Mouse (Mus musculus) layer of hippocampus, adult 9-10 months (tissue): Measurements from ENCODE around the gene Jag2.

ENCODE experiments used
- DNase-seq: peaks from one replicate; pipeline ENCODE4 v3.0.0; 2022; ENCODE audit warnings: low spot score

Gene Jag2

DNA sequence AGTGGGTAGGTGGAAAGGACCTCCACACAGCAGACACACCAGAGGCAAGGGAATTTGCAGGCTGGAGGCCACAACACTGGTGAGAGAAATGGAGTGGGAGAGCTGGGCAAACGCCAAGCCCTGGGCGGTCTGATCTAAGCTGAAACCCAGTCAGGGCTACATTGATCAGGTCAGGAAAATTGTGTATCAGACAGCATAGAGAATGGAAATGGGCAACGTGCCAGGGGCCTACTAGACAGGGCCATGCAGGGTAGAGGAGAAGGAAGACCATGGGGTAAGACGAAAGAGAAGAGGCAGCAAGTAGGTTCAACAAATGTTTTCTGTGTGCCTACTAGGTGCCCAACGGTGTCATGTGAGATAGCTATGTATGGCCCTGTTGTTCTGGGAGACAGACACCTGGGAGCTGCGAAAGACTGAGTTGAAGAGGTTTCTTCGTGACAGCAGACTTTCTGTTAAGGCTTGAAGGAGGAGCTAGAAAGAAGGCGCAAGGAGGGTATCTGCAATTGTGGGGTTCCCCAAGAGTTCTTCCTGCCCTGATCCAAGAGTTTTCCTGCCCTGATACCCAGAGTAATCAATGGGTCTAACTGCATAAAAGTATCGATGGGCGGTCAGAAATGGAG lies 11.7 kb upstream of the Jag2 start:
- DNase-seq: no peak

DNA sequence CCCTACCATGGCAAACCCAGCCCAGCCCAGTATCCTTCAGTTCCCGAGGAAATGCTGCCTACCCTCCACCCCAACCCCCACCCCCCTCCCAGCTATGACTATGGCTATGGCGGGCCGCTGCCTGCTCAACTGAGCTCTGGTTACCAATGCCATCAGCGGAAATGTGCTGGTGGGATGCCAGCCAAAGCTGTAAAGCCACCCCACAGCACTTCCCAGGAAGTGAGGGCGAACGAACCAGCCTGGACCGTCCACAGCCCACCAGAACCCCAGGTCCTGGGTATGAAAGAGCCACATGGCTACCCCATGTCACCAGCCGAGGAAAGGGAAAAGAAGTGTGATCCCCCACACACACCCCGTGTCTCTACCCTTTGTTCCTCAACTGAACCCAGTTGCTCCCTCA lies 11.1 kb upstream of the Jag2 start:
- DNase-seq: no peak

DNA sequence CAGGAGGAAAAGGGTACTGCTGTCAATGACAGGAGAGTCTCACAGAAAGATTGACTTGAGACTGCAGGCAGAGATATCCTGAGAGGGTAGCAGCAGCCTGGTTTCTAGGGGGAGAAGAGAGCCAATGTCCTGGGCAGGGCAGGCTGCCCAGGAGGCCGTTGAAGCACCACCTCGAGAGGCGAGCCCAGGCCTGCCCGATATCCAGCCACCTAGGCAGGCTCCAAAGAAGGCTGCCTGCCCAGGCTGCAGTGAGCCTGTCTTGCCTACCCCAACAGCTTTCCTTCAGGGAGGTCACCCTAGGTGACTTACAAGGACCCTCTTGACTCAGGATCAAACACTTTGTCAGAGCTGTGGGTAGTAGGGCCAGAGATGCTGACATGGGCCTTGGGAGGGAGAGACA lies 10.7 kb upstream of the Jag2 start:
- no peak for DNase-seq

DNA sequence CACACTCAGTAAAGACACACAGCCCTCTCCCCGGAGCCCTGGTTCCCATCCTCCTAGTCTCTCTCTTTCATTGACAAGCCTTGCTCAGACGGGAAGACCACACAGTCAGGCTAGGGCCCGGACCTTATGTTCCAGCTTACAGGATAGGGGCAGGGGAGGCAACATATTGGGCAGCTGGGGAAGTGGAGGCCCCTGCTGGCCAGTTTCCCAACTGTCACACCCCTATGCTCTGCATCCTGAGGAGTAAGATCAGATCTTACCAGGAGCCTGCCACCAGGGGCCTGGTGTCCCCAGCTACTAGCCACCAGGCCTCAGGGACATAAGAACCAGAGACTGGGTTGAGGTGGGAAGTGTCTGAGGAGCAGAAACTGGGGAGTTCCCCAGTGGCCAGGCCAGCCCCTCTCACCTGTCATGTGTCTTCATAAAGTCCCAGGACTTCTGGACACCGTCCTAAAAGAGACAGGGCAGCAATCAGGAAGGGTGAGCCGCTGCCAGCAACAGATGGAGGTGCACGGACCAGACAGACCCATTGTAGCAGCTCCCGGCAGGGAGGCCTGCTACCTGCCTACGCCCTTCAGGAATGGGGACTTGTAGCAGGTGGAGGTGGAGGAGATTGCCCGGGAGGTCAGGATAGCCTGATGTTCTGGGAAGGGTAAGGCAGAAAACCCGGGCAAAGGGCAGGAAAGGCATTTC lies 9.4 kb upstream of the Jag2 start:
- no peak for DNase-seq

DNA sequence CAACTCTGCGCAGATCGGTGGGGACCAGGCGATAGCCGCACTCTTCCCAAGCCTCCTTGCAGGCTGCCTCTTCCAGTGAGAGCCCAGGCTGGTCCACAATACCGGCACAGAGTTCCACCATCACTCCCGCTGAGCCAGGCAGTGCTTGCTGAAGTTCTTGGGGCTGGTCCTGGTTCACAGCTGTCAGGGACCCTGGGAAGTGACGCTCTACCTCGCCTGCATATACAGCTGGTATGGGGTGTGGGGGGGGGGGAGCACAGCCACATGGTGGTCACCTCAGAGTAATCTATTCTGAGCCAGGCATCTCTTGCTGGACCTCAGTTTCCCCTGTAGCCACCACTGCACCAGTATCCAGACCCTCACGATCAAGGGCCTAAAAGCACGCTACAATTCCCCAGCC lies 8.8 kb upstream of the Jag2 start:
- no peak for DNase-seq

DNA sequence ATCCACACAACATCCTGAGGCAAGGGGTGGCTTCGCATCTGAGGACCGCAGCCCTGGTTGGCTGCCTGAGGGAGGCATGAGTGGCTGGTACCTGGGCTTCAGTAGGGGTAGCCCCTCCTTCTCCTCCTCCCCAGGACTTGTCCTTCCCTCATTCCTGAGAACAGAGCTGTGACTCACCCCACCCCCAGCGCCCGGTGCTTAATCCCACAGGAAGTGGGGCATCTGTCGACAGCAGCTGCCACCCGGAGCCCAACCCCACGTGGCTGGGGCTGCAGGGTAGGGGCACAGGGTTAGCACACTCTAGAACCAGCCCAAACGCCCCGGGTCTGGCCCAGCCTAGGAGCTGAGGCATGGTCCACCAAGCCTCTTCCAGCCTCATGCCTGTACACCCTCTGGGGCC lies 8.3 kb upstream of the Jag2 start:
- DNase-seq: no peak

DNA sequence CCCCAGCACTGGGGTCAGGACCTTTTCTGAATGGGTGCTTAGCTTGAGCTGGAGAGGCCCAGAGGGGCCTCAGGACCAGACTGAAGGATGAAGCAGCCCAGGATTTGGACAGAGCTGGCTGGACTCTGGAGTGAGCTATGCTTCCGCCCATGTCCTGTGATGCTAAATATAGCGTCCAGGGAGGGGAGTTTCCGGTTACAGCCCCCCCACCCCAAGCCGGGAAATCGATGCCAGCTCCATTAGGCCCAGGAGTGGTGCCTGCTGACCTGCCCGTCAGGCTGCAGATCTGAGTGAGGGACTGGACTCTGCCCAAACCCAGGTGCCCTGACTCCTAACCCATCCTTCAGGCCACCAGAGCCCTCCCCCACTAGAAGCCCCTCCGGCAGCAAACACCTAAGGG lies 3.1 kb upstream of the Jag2 start:
- DNase-seq: no peak

DNA sequence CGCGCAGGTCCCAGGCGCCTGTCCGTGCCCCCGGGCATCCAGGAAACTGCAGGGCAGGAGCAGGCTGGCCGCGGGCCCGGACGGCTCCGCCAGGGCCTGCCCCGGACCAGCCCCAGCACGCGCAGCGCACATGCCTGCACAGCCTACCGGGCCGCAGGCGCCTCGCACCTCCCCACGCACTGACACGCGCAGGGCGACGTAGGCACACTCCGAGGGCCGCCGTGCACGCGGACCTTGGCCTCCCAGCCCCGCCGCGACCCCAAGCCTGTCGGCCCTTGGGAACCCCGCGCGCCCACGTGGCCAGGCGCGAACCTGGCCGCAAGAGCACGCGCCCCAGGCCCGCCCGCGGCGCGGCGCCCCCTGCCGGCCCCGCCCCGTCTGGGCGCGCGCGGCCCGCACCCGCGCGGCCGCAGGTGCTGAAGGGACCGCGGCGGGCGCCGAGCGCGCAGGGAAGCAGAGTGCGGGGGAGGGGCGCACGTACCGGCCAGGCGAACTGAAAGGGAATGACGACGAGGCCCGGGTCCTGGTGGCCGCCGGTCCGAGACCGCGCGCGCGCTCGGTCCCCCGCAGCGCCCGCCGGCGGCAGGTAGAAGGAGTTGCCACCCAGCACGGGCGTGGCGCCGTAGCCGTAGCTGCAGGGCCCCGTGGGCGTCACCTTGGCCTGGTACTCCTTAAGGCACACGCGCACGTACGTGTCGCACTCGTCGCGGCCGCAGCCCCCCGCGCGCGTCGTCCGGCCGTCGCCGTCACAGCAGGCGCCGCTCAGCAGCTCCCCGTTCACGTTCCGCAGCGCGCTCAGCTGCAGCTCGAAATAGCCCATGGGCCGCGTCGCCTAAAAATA lies 955 bp downstream of the Jag2 start:
- no peak for DNase-seq

DNA sequence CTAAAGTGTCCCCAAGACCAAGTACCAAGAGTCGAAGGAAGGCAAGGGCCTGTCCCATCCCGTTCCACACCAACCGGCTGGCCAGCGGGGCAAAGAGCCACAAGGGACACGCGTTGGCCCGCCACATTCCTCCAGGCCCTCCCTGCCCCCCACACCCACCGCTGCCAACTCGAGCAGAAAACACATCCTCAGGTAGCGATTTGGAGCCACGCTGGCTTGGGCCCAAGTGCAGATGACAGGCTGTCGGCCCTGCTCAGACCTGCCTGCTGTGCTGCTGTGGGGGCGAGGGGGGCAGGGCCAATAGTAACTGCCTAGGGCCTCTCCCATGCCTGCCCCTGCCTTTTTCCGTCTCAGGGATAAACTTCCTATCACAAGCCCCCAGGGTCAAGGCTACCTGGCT lies 2.3 kb downstream of the Jag2 start:
- no peak for DNase-seq

DNA sequence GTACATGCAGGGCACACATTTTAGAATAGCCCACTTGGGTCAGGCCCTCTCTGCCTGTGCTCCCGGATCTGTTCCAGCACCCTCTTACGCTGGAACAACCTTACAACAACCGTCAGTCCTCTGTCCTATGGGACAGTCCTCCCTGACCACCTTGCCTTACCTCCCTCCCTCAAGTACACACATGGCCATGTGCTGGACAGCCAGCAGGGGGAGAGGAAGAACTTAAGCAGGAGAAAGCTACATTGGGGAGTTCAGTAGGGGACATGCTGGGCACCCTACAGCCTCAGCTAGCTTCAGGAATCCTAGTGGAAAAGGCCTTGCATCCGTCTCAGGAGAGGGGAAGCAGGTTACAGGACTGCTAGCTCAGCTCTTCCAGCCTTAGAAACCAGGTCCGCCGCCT lies 3.6 kb downstream of the Jag2 start:
- no peak for DNase-seq

DNA sequence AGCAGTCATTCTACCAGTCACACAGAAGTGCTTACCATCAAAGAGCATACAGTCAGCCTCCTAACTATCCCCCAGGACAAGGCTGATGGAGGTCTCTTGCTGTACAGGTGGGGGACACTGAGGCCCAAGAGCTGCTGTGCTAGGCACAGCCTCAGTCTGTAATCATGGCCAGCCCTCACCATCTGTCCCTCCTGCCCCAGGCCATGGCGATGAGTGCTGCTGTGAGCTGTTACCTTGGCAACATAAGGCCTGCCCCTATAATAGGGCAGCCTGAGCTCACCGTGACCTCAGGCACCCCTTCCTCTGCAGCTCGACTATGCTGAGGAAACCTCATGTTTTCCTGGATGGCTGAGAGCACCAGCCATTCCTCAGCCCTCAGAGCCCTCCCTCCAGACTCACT lies 7.0 kb downstream of the Jag2 start:
- DNase-seq: no peak

DNA sequence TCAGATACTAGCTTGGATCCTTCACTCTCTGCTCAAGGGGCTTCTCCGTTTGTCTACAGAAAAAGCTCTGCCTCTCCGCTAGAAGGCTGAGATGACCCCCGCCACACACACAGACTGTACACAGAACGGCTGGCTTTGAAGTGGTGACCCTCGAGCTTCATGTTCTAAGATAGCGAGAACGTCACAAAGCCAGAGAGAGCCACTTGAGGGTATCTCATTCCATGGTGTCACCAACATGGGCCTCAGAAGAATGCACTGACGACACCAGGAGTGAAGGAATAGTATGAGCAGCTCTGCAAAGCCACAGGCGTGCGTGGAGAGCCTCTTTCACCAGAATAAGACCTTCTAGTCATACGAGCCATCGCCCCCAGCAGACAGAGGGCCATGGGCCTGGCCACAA lies 8.1 kb downstream of the Jag2 start:
- no peak for DNase-seq

DNA sequence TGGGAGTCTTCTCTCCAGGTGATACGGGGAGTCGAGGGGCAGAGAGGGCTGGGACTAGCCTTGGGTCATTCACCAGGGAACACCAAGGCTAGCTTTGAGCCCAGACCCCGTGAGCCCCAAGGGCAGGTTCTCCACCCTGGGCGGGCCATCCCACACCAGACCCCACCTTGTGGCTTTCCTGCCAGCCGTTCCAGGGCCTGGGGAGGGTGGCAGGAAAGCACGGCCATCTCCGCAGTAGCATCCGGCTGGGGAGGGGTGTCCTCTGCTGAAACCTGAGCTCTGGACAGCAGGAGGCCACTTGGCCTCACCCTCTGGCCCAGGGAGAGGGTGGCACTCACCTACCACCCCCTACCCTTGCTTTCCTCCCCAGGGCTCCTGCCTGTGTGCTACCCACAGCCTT lies 11.7 kb downstream of the Jag2 start:
- DNase-seq: no peak

DNA sequence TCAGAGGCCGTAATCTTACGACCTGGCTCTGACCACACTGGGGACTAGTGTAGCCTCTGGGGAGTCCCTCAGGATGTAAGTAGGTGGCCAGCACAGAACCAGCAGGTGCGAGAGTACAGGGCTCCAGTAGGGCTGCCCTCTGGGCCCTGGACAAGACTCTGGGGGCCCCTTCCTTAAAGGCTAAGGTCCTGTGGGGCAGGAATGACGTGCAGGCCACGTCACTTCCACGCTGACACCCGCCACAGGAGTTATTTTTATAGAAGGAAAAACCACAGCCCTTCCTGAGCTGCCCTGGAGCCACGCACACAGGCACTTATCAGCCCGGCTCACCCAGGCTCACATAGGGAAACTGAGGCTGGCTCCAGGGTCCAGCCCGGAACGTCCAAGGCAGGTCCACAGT lies 12.1 kb downstream of the Jag2 start:
- DNase-seq: no peak

DNA sequence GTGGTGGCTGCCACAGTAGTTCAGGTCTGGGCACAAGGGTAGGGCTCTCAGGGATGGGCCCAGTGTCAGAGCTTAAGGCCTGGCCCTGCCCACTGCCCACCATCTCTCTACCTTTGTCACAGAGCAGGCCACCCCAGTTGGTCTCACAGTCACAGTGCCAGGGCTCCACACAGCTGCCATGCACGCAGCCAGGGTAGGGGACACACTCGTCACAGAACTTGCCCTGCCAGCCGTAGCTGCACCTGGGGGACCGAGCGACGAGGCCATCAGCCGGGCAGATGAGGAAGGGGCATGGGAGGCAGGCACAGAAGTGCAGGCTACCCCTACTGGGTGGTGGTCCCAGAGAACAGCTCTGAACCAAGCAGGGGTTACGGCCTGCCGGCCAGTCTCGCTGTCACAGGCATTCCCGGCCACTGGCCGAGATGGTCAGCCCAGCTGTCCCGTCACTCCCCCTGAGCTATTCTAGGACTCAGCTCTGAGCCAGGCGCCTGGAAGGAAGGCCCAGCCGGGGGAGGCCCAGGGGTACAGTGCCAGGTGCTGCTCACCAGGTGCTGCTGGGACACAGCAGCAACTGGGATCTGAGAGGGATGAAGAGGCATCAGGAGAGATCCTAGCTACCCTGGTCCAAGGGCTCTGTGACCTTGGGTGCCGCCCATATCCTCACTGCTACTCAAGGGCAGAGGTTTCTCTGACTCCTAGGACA lies 12.7 kb downstream of the Jag2 start:
- no peak for DNase-seq

DNA sequence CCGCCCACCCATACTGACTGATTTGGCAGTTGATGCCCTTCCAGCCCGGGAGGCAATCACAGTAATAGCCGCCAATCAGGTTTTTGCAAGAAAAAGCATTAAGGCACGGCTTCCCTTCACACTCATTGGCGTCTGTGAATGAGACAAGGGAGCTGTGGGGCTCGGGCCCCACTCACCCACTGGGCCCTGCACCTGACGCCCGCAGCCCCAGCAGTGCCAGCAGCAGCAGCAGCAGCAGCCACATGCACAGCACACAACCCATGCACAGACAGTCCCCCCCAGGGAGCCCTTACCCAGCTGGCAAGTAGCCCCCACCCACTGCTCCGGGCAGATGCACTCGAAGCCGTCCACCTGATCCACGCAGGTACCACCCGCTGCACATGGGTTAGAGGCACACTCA lies 14.0 kb downstream of the Jag2 start:
- no peak for DNase-seq

DNA sequence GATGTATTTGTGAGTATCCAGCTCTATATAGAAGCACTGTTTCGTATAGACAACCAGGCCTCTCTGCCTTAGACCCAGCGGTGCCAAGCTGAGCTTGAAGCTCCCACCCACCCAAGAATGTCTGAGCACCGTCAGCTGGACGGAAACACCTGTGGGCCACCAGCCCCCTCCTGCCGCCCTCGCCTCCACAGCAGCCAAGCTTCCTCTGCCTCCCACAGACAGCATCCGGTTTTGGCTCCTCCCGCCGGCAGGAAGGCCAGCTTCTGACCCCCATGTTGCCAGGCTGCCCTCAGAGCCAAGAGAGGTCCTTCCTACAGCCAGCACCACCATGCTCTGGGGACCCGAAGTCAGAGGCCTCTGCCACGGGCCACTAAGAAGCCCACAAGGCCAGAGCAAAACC lies 15.0 kb downstream of the Jag2 start:
- no peak for DNase-seq

DNA sequence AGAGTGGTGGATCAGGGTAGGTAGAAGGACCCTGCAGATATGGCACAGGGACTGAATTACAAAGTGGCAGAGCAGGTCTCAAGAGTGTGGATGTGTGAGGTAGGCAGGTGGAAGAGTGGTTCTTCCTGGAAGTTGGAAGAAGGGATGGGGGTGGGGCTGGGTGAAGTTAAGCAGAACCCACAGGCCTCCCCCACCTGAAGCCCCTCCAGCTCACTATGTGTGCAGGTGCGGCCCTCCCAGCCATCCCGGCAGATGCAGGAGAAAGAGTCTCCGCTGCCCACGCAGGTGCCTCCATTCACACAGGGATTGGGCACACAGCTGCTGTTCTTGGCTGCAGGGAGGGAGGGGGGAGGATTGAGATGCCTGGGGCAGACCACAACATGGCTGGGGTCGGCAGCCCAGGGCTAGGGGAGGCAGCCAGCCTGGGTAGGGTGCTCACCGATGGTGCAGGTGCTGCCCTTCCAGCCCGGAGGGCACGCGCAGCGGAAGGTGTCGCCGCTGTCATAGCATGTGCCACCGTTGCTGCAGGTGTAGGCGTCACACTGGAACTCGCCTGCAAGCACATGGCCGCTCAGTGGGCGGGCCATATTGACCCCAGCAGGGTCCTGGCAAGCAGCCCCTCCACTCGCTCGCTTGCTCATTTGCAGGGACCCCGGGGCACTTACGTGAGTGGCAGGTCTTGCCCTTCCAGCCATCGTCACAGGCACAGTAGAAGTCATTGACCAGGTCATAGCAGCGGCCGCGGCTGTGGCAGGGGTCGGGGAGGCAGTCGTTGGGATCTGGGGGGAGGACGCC lies 16.4 kb downstream of the Jag2 start:
- no peak for DNase-seq

DNA sequence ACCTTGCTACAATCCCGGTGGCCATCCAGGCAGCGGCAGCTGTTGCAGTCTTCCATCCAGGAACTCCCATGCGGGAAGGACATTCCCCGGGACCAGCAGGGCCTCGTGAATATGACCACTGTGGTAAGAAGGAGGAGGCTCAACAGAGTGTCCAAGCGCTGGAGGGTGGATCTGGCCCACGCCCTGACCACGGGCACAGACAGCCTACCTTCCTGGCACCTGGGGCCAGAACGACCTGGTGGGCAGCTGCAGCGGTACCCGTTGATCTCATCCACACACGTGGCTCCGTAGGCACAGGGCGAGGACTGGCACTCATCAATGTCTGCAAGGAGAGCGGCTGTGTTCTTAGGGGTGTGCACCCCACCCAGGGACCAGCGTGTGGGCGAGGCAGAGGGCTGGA lies 17.9 kb downstream of the Jag2 start:
- DNase-seq: no peak

DNA sequence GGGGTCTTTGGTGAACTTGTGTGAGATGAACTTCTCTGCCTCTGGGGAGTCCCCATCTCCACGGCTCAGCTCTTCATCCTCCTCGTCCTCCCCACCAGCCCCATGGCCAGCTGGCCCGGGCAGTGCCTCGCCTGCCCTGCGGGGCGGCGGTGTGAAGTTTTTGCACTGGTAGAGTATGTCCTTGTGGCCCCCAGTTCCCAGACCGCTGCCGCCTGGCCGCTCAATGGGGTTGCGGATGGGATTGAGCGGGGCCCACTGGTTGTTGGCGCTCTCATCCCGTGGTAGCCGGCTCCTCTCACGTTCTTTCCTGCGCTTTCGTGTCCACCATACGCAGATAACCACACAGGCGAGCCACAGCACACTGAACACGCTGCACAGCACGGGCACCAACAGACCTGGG lies 20.6 kb downstream of the Jag2 start:
- no peak for DNase-seq

DNA sequence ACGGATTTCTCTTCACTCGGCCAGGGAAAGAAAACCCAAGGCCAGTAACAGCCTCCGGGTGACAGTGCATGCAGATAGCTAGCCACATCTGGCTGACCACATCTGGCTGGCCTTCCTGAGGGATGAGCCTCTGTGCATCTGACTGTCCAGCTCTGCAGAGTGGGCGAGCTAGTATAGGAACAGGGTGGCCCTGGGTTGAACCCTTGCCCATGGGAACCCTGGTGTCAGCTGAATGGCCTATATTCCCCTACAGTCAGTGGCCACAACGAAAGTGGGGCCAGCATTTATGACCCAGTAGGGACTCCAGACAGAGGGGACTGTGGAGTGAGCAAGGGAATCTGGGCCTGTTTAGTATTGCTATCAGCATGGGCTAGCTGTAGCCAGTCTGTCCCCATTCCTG lies 24.6 kb downstream of the Jag2 start:
- DNase-seq: no peak

DNA sequence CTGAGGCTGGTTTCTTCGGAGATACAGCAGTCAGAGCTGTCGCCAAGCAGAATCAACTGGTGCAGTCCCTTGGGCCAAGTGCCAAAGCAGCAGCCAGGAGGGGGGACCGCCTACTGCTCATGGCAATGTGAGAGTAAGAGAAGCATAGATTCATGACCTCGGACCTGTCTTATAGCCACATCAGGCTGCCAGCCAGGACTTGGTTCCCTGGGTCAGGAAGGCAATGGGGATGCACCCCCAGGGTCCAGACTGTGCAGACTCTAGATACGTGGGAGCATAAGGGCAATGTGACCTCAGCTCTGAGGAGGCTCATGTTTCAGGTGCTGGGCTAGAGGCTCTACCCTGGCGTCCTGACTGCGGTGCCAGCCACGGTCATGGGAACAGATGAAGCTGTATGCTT lies 25.6 kb downstream of the Jag2 start:
- no peak for DNase-seq
